Mouse (Mus musculus): ENCODE measurements at regions not wholly inside any gene's neighbourhood (a gene's known extent, or its start where the extent isn't known, plus 50 kb on each side); places are given as distances from the start of the nearest gene placed in this dataset.
"Not testable (repeated sequence)": the region's sequence is repeated elsewhere in the genome, so short reads cannot be mapped to it uniquely, and the experiment has no call there.

- not testable (repeated sequence) for TF ChIP-seq CTCF (IDR thresholded peaks at IDR 0.05; ENCODE audit: borderline replicate concordance, insufficient read depth, low read depth, low read length); POLR2A (IDR thresholded peaks at IDR 0.05; ENCODE audit: borderline replicate concordance, insufficient read depth, low read length)
Observed at GRCm38 (mm10) chr14:52683636-52684035, 188.1 kb upstream of the Olfr1507 start.

Measured in cerebellum, adult 2 months (tissue).